Mouse (Mus musculus) intestine, postnatal 0 days (tissue): ENCODE measurements around the gene Celf2. TPM values are rescaled to one million over a fixed set of nuclear protein-coding genes. Genes with fewer than 3 reads are reported as not detected.

Experiments
- ATAC-seq: fragments of 200-750 bp; cut with Nextera tagmentation; 2 replicates; pipeline ENCODE4 v1.8.0; 2017; ENCODE audit warnings: mild to moderate bottlenecking, moderate TSS enrichment, moderate library complexity
- H3K27ac ChIP-seq: fragments of 300-500 bp; sonication (generic); 2 replicates; pipeline ENCODE4 v1.5.1; 2014; ENCODE audit warnings: mild to moderate bottlenecking, low read depth, low read length, moderate library complexity
- H3K27me3 ChIP-seq: fragments of 300-500 bp; sonication (generic); replicated peaks from 2 replicates; pipeline ENCODE4 v1.6.1; 2014; ENCODE audit warnings: low read length, mixed read lengths; ENCODE audit not compliant: control insufficient read depth, insufficient read depth
- H3K36me3 ChIP-seq: fragments of 300-500 bp; sonication (generic); 2 replicates; pipeline ENCODE4 v1.6.1; 2014; ENCODE audit warnings: mild to moderate bottlenecking, moderate library complexity; ENCODE audit not compliant: control insufficient read depth, insufficient read depth
- H3K4me1 ChIP-seq: fragments of 300-500 bp; sonication (generic); replicated peaks from 2 replicates; pipeline ENCODE4 v1.6.1; 2014; ENCODE audit warnings: antibody characterized with exemption, low read length, mixed read lengths; ENCODE audit not compliant: control insufficient read depth, insufficient read depth
- H3K4me2 ChIP-seq: fragments of 300-500 bp; sonication (generic); replicated peaks from 2 replicates; pipeline ENCODE4 v1.6.1; 2014; ENCODE audit warnings: low read depth, mild to moderate bottlenecking, moderate library complexity
- H3K4me3 ChIP-seq: fragments of 300-500 bp; sonication (generic); 2 replicates; pipeline ENCODE4 v1.5.1; 2014; ENCODE audit warnings: low read depth, low read length
- H3K9ac ChIP-seq: fragments of 300-500 bp; sonication (generic); 2 replicates; pipeline ENCODE4 v1.6.1; 2014; ENCODE audit warnings: mild to moderate bottlenecking, low read depth, low read length
- H3K9me3 ChIP-seq: fragments of 300-500 bp; sonication (generic); 2 replicates; pipeline ENCODE4 v1.6.1; 2016; ENCODE audit warnings: mixed run types; ENCODE audit not compliant: control insufficient read depth
- CTCF ChIP-seq: sonication (generic); IDR thresholded peaks from 2 replicates; pipeline ENCODE4 v1.5.1; 2016; ENCODE audit warnings: low read depth, mild to moderate bottlenecking, control low read depth, antibody characterized with exemption, moderate library complexity
- WGBS: fragments of 180-500 bp; shearing (Covaris S2); extraction: QIAGEN DNeasy Blood & Tissue Kit; methylation state at CpG from one replicate; pipeline ENCODE4 v1.1.7; 2014; 5-methylcytosine and 5-hydroxymethylcytosine counted together
- polyA plus RNA-seq: library from polyadenylated mRNA; unstranded; fragments of >200 nt; fragmentation: Nextera tagmentation; extraction: Ambion mirVana; gene quantifications from 2 replicates; pipeline ENCODE4 v1.2.1, GENCODE M21; 2015

The Celf2 gene
- polyA plus RNA-seq, 1 experiment from 2014 or later: 16.8 TPM

GRCm38 (mm10) chr2:6871281-6872130 lies 637.9 kb downstream of the Celf2 start:
- Histone ChIP-seq H3K4me3 (peak overlapping the region; percentile 81), H3K9ac (peak overlapping the region; percentile 76), H3K27ac (0 out of 2 replicates have a peak overlapping the region, but pooled peaks have one; percentile 54), H3K4me1 (no peaks in the 10 kb centered on the region), H3K27me3 (no peaks in the 10 kb centered on the region), H3K9me3 (no peaks in the 10 kb centered on the region), H3K36me3 (no peaks in the 10 kb centered on the region), H3K4me2 (peak overlapping the region; percentile 98)
- WGBS: 4% methylated on average over 40 of the region's 40 CpGs
- no peak for TF ChIP-seq CTCF
- ATAC-seq: peak; percentile 53

GRCm38 (mm10) chr2:6869956-6870710 lies 639.2 kb downstream of the Celf2 start:
- H3K27me3 ChIP-seq: no peaks in the 10 kb centered on the region
- 65% methylated on average over 9 of the region's 9 CpGs for WGBS
- H3K9ac ChIP-seq: no peak overlapping the region

GRCm38 (mm10) chr2:6867297-6867696 lies 642.1 kb downstream of the Celf2 start:
- no peak for ATAC-seq
- Histone ChIP-seq H3K27me3 (no peaks in the 10 kb centered on the region), H3K9ac (no peak overlapping the region), H3K4me3 (no peak overlapping the region), H3K27ac (no peak overlapping the region), H3K4me1 (no peaks in the 10 kb centered on the region), H3K4me2 (no peak overlapping the region), H3K9me3 (no peaks in the 10 kb centered on the region), H3K36me3 (no peaks in the 10 kb centered on the region)
- WGBS: 64% methylated on average over 4 of the region's 4 CpGs
- no peak for TF ChIP-seq CTCF

More at GRCm38 (mm10) chr2:6869956-6870710, 639.2 kb downstream of the Celf2 start:
- Histone ChIP-seq H3K9me3 (no peaks in the 10 kb centered on the region), H3K4me1 (no peaks in the 10 kb centered on the region), H3K36me3 (no peaks in the 10 kb centered on the region), H3K27ac (no peak overlapping the region), H3K4me3 (no peak overlapping the region), H3K4me2 (no peak overlapping the region)
- no peak for ATAC-seq
- TF ChIP-seq CTCF: no peak

GRCm38 (mm10) chr2:6865785-6866184 lies 643.6 kb downstream of the Celf2 start:
- no peak overlapping the region for H3K4me3 ChIP-seq
- no peak for ATAC-seq
- H3K4me1 ChIP-seq: no peaks in the 10 kb centered on the region
- WGBS: 93% methylated on average over 4 of the region's 4 CpGs
- no peaks in the 10 kb centered on the region for H3K9me3 ChIP-seq
- no peaks in the 10 kb centered on the region for H3K27me3 ChIP-seq
- no peak overlapping the region for H3K27ac ChIP-seq
- no peak overlapping the region for H3K9ac ChIP-seq
- H3K4me2 ChIP-seq: no peak overlapping the region
- no peaks in the 10 kb centered on the region for H3K36me3 ChIP-seq
- no peak for TF ChIP-seq CTCF

- Histone ChIP-seq H3K27ac (no peak overlapping the region), H3K4me1 (no peaks in the 10 kb centered on the region), H3K36me3 (no peaks in the 10 kb centered on the region), H3K4me3 (no peak overlapping the region), H3K9ac (no peak overlapping the region), H3K9me3 (no peaks in the 10 kb centered on the region), H3K27me3 (no peaks in the 10 kb centered on the region), H3K4me2 (no peak overlapping the region)
- TF ChIP-seq CTCF: no peak
- WGBS: 74% methylated on average over 2 of the region's 2 CpGs
- no peak for ATAC-seq
These were observed 659.2 kb downstream of the Celf2 start for GRCm38 (mm10) chr2:6850102-6850644.

GRCm38 (mm10) chr2:6849388-6849787 lies 660.0 kb downstream of the Celf2 start:
- WGBS: 55% methylated on average over 3 of the region's 3 CpGs
- no peaks in the 10 kb centered on the region for H3K27me3 ChIP-seq
- H3K4me1 ChIP-seq: no peaks in the 10 kb centered on the region
- H3K4me2 ChIP-seq: no peak overlapping the region
- no peak for ATAC-seq
- no peaks in the 10 kb centered on the region for H3K9me3 ChIP-seq
- H3K4me3 ChIP-seq: no peak overlapping the region
- no peaks in the 10 kb centered on the region for H3K36me3 ChIP-seq
- no peak overlapping the region for H3K9ac ChIP-seq
- H3K27ac ChIP-seq: no peak overlapping the region
- peak; percentile 68 for TF ChIP-seq CTCF
